Mouse (Mus musculus): ENCODE measurements around the gene Ltb.
A peak's percentile ranks its signal among the peaks of the same experiment; 100 is the strongest.

The Ltb gene

GRCm38 (mm10) chr17:35165451-35166155 is 28.6 kb upstream of the Ltb start:
- DNase-seq (ENCODE audit: low spot score) = no peak

- DNase-seq (ENCODE audit: low spot score) = peak; percentile 79
These were observed 27.7 kb upstream of the Ltb start for GRCm38 (mm10) chr17:35166352-35167035.

- DNase-seq (ENCODE audit: low spot score) = no peak
These were observed 26.4 kb upstream of the Ltb start for GRCm38 (mm10) chr17:35167794-35168193.

GRCm38 (mm10) chr17:35168541-35169207 is 25.6 kb upstream of the Ltb start:
- peak; percentile 54 for DNase-seq (ENCODE audit: low spot score)

- DNase-seq (ENCODE audit: low spot score) = peak; percentile 66
These were observed 21.6 kb upstream of the Ltb start for GRCm38 (mm10) chr17:35172445-35173234.

GRCm38 (mm10) chr17:35173329-35173728 is 20.9 kb upstream of the Ltb start:
- DNase-seq (ENCODE audit: low spot score) = peak; percentile 47

- no peak for DNase-seq (ENCODE audit: low spot score)
These were observed 19.9 kb upstream of the Ltb start for GRCm38 (mm10) chr17:35174201-35174977.

GRCm38 (mm10) chr17:35175382-35175781 is 18.9 kb upstream of the Ltb start:
- DNase-seq (ENCODE audit: low spot score) = no peak

GRCm38 (mm10) chr17:35175968-35176367 is 18.3 kb upstream of the Ltb start, which contains the start of gene Aif1:
Gene Aif1 (minus strand): TSS chr17:35176068.
- DNase-seq (ENCODE audit: low spot score) = no peak

- DNase-seq (ENCODE audit: low spot score) = peak; percentile 76
These were observed 15.7 kb upstream of the Ltb start for GRCm38 (mm10) chr17:35178528-35178927.

- DNase-seq (ENCODE audit: low spot score) = peak; percentile 33
These were observed 14.1 kb upstream of the Ltb start for GRCm38 (mm10) chr17:35180093-35180492.

GRCm38 (mm10) chr17:35185639-35186611 is 8.3 kb upstream of the Ltb start:
- DNase-seq (ENCODE audit: low spot score) = peak; percentile 81

GRCm38 (mm10) chr17:35186681-35187080 is 7.6 kb upstream of the Ltb start:
- DNase-seq (ENCODE audit: low spot score) = peak; percentile 73

- DNase-seq (ENCODE audit: low spot score) = no peak
These were observed 6.9 kb upstream of the Ltb start for GRCm38 (mm10) chr17:35187345-35187744.

- DNase-seq (ENCODE audit: low spot score) = no peak
These were observed 6.2 kb upstream of the Ltb start, which contains the start of gene Lst1 for GRCm38 (mm10) chr17:35187959-35188610. Gene Lst1 (minus strand): TSS chr17:35188439.

- DNase-seq (ENCODE audit: low spot score) = peak; percentile 19
These were observed 5.1 kb upstream of the Ltb start for GRCm38 (mm10) chr17:35189186-35189585.

- peak; percentile 77 for DNase-seq (ENCODE audit: low spot score)
These were observed 4.1 kb upstream of the Ltb start for GRCm38 (mm10) chr17:35190096-35190495.

- DNase-seq (ENCODE audit: low spot score) = peak; percentile 20
These were observed 2.5 kb upstream of the Ltb start for GRCm38 (mm10) chr17:35191723-35192122.

- no peak for DNase-seq (ENCODE audit: low spot score)
These were observed 1.3 kb upstream of the Ltb start for GRCm38 (mm10) chr17:35192924-35193323.

All from T-cell, adult 2 months (primary cell).